Mouse (Mus musculus) heart, adult 2 months (tissue): ENCODE data around the gene Pakap.

Experiments
- CTCF ChIP-seq: fragments of 200-600 bp; IDR thresholded peaks from 2 replicates; pipeline ENCODE4 v1.8.1; 2022; ENCODE audit warnings: antibody characterized with exemption, mild to moderate bottlenecking, moderate library complexity
- EP300 ChIP-seq: fragments of 200-500 bp; IDR thresholded peaks from 2 replicates; pipeline ENCODE4 v1.6.1; 2011; ENCODE audit warnings: low read depth, low read length, control low read depth; ENCODE audit not compliant: insufficient read depth

GRCm38 (mm10) chr4:57636782-57637482, 69.0 kb downstream of the Pakap start:
- no peak for TF ChIP-seq CTCF
- no peak for TF ChIP-seq EP300
